Mouse (Mus musculus): Measurements from ENCODE around the gene Rtl8b.
"Not testable (repeated sequence)": the region's sequence is repeated elsewhere in the genome, so short reads cannot be mapped to it uniquely, and the experiment has no call there.

Rtl8b gene

GRCm38 (mm10) chrX:53670294-53670693, at the start of gene Rtl8b:
Rtl8b (minus strand) TSS chrX:53670408.
- peak; percentile 82 to 90 for DNase-seq

GRCm38 (mm10) chrX:53716323-53717182, 46.3 kb upstream of the Rtl8b start:
- DNase-seq = peak; percentile 41 to 73

GRCm38 (mm10) chrX:53715942-53716322, 45.7 kb upstream of the Rtl8b start:
- no peak for DNase-seq

GRCm38 (mm10) chrX:53702673-53703072, 32.5 kb upstream of the Rtl8b start:
- DNase-seq = no peak

GRCm38 (mm10) chrX:53699225-53699624, 29.0 kb upstream of the Rtl8b start:
- no peak for DNase-seq

GRCm38 (mm10) chrX:53694008-53694777, 24.0 kb upstream of the Rtl8b start:
- no peak for DNase-seq

- DNase-seq = no peak
These were observed 22.9 kb upstream of the Rtl8b start for GRCm38 (mm10) chrX:53693141-53693540.

GRCm38 (mm10) chrX:53692065-53692464, 21.9 kb upstream of the Rtl8b start:
- no peak for DNase-seq

GRCm38 (mm10) chrX:53684676-53685075, 14.5 kb upstream of the Rtl8b start:
- DNase-seq = peak in 1 of 2 experiments; percentile 3

GRCm38 (mm10) chrX:53682650-53683049, 12.4 kb upstream of the Rtl8b start:
- not testable (repeated sequence) for DNase-seq

GRCm38 (mm10) chrX:53676943-53677342, 6.7 kb upstream of the Rtl8b start:
- DNase-seq = peak; percentile 60 to 87

- DNase-seq = not testable (repeated sequence)
These were observed 488 bp upstream of the Rtl8b start for GRCm38 (mm10) chrX:53670696-53671095.

- not testable (repeated sequence) for DNase-seq
These were observed 494 bp downstream of the Rtl8b start for GRCm38 (mm10) chrX:53669557-53670270.

GRCm38 (mm10) chrX:53652917-53653316, 17.3 kb downstream of the Rtl8b start:
- DNase-seq = not testable (repeated sequence)

GRCm38 (mm10) chrX:53645885-53646284, 24.3 kb downstream of the Rtl8b start:
- no peak for DNase-seq

- peak; percentile 89 for DNase-seq
These were observed 26.9 kb downstream of the Rtl8b start, which contains the start of gene Rtl8a for GRCm38 (mm10) chrX:53642980-53643961. Rtl8a (minus strand) TSS chrX:53643682.

- DNase-seq = not testable (repeated sequence)
These were observed 27.6 kb downstream of the Rtl8b start for GRCm38 (mm10) chrX:53642604-53642979.

GRCm38 (mm10) chrX:53638107-53638506, 32.1 kb downstream of the Rtl8b start:
- not testable (repeated sequence) for DNase-seq
